Mouse (Mus musculus) liver, embryonic 12.5 days (tissue): ENCODE results near the gene Pgpep1l. TPM values are rescaled to one million over a fixed set of nuclear protein-coding genes. Genes with fewer than 3 reads are reported as not detected.
"Not testable (repeated sequence)": the region's sequence is repeated elsewhere in the genome, so short reads cannot be mapped to it uniquely, and the experiment has no call there.

Experiments used
- ATAC-seq: fragments of 200-750 bp; cut with Nextera tagmentation; 2 replicates; pipeline ENCODE4 v1.8.0; 2017; ENCODE audit warnings: moderate number of reproducible peaks, mild to moderate bottlenecking, moderate library complexity
- H3K27ac ChIP-seq: fragments of 300-500 bp; sonication (generic); 2 replicates; pipeline ENCODE4 v1.5.1; 2016; ENCODE audit warnings: mild to moderate bottlenecking
- H3K27me3 ChIP-seq: fragments of 300-500 bp; sonication (generic); replicated peaks from 2 replicates; pipeline ENCODE4 v1.6.1; 2016; ENCODE audit warnings: mild to moderate bottlenecking, moderate library complexity
- H3K36me3 ChIP-seq: fragments of 300-500 bp; sonication (generic); 2 replicates; pipeline ENCODE4 v1.6.1; 2016; ENCODE audit warnings: mild to moderate bottlenecking, moderate library complexity
- H3K4me1 ChIP-seq: fragments of 300-500 bp; sonication (generic); 2 replicates; pipeline ENCODE4 v1.6.1; 2016
- H3K4me2 ChIP-seq: fragments of 300-500 bp; sonication (generic); 2 replicates; pipeline ENCODE4 v1.6.1; 2016; ENCODE audit warnings: mild to moderate bottlenecking, moderate library complexity
- H3K4me3 ChIP-seq: fragments of 300-500 bp; sonication (generic); 2 replicates; pipeline ENCODE4 v1.5.1; 2016; ENCODE audit warnings: mild to moderate bottlenecking, moderate library complexity
- H3K9ac ChIP-seq: fragments of 300-500 bp; sonication (generic); 2 replicates; pipeline ENCODE4 v1.6.1; 2016; ENCODE audit warnings: mild to moderate bottlenecking, moderate library complexity
- H3K9me3 ChIP-seq: fragments of 300-500 bp; sonication (generic); replicated peaks from 2 replicates; pipeline ENCODE4 v1.6.1; 2016; ENCODE audit warnings: mild to moderate bottlenecking, moderate library complexity
- WGBS: fragments of 180-500 bp; shearing (Covaris S2); methylation state at CpG from one replicate; pipeline ENCODE4 v1.1.7; 2016; ENCODE audit not compliant: insufficient replicate concordance; 5-methylcytosine and 5-hydroxymethylcytosine counted together
- polyA plus RNA-seq: library from polyadenylated mRNA; unstranded; fragments of >200 nt; fragmentation: Nextera tagmentation; extraction: Ambion mirVana; gene quantifications from 2 replicates; pipeline ENCODE4 v1.2.1, GENCODE M21; 2016

Pgpep1l gene
- polyA plus RNA-seq, 1 experiment from 2014 or later: not detected

DNA sequence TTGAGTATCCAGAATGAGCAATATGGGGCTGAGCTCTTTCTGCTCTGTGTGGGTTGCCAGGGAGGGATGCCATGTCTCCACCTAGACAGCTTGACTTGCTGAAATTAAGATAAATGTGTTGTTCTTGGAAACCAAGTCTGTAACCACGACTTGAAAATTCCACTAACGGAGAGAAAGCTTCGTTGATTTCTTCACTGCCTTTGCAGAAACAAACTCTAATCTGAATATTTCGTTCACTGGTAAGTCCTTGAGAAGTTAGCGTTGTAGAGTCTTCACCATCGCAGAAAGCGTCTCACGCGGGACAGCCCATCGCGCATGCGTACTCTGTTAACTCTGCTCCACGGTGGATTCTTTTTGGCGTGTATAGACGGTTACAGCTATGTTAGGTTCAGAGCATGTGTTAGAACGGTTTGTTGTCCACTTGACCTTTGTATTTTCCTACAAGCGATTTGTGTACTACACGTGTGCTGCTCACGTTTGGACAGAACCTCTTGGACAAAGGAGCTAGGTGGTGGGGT, 16.4 kb upstream of the Pgpep1l start:
- Histone ChIP-seq H3K9ac (no peak overlapping the region), H3K36me3 (no peaks in the 10 kb centered on the region), H3K9me3 (no peaks in the 10 kb centered on the region), H3K27me3 (peaks cover 8% of the 10 kb centered on the region; the same call in 1 of the 2 replicates), H3K4me3 (no peak overlapping the region), H3K27ac (no peak overlapping the region), H3K4me1 (peaks cover 9% of the 10 kb centered on the region), H3K4me2 (no peak overlapping the region)
- ATAC-seq: no peak
- WGBS: 80% methylated on average over 19 of the region's 19 CpGs

GRCm38 (mm10) chr7:68279481-68279880, 15.4 kb upstream of the Pgpep1l start:
- Histone ChIP-seq H3K27ac (no peak overlapping the region), H3K4me3 (no peak overlapping the region), H3K4me2 (no peak overlapping the region), H3K4me1 (peaks cover 9% of the 10 kb centered on the region), H3K9ac (no peak overlapping the region), H3K36me3 (no peaks in the 10 kb centered on the region), H3K27me3 (peaks cover 8% of the 10 kb centered on the region), H3K9me3 (no peaks in the 10 kb centered on the region)
- no peak for ATAC-seq
- WGBS: 65% methylated on average over 7 of the region's 7 CpGs

GRCm38 (mm10) chr7:68278908-68279307, 14.9 kb upstream of the Pgpep1l start:
- H3K27me3 ChIP-seq: peaks cover 10% of the 10 kb centered on the region
- H3K9me3 ChIP-seq: no peaks in the 10 kb centered on the region
- H3K4me2 ChIP-seq: no peak overlapping the region
- H3K27ac ChIP-seq: no peak overlapping the region
- H3K36me3 ChIP-seq: no peaks in the 10 kb centered on the region
- H3K9ac ChIP-seq: no peak overlapping the region
- no peak overlapping the region for H3K4me3 ChIP-seq
- peaks cover 9% of the 10 kb centered on the region for H3K4me1 ChIP-seq
- ATAC-seq: no peak
- WGBS: 66% methylated on average over 6 of the region's 6 CpGs

GRCm38 (mm10) chr7:68278385-68278784, 14.4 kb upstream of the Pgpep1l start:
- no peaks in the 10 kb centered on the region for H3K9me3 ChIP-seq
- H3K36me3 ChIP-seq: no peaks in the 10 kb centered on the region
- H3K27me3 ChIP-seq: peaks cover 10% of the 10 kb centered on the region
- peaks cover 9% of the 10 kb centered on the region for H3K4me1 ChIP-seq
- no peak overlapping the region for H3K9ac ChIP-seq
- no peak for ATAC-seq
- no peak overlapping the region for H3K4me3 ChIP-seq
- H3K27ac ChIP-seq: no peak overlapping the region
- 85% methylated on average over 6 of the region's 6 CpGs for WGBS
- H3K4me2 ChIP-seq: no peak overlapping the region

- H3K4me2 ChIP-seq: no peak overlapping the region
- H3K9ac ChIP-seq: no peak overlapping the region
- no peaks in the 10 kb centered on the region for H3K36me3 ChIP-seq
- no peaks in the 10 kb centered on the region for H3K9me3 ChIP-seq
- WGBS: 66% methylated on average over 4 of the region's 4 CpGs
- H3K27ac ChIP-seq: no peak overlapping the region
- no peak for ATAC-seq
- H3K4me1 ChIP-seq: peaks cover 9% of the 10 kb centered on the region
- no peak overlapping the region for H3K4me3 ChIP-seq
- peaks cover 10% of the 10 kb centered on the region for H3K27me3 ChIP-seq
Observed at GRCm38 (mm10) chr7:68277897-68278270, 13.9 kb upstream of the Pgpep1l start.

DNA sequence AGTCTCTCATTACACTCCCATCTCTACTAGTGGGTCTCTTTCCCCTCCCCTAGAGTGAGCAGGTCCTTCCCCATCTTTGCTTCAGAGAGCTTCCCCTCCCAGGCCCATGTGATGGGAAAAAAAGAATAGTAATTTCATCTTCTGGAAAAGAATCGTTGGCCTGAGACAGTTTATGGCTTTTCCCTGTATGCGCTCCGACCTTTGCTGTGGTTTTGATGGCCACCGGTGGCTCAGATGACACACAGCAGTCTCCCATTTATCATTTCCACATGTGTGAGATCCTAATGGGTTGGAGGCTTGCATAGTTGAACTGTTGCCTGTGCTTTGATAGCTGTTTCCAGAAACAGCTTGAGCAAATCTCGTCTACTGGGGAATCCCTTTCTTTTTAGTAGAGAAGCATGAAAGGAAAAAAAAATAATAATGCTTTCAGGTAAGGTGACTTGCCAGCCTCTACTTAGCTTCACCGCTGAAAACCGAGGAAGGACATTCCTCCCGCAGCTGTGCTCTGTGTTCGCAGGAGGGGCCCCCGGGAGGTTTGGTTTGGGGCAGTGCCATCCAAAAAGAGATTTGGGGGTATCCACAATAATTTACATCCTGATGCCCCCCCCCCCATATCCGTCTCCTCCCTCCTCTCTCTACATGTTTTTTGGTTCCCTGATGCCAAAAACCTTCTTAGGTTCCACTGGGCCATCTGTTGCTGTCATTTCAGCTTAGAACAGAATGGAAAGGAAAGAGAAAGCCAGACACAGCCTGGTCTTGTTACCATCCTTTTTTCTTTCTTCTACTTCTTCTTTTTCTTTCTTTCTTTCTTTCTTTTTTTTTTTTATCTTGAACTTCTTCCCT, 13.2 kb upstream of the Pgpep1l start:
- Histone ChIP-seq H3K4me2 (no peak overlapping the region), H3K27me3 (peaks cover 10% of the 10 kb centered on the region), H3K4me1 (peaks cover 9% of the 10 kb centered on the region), H3K36me3 (no peaks in the 10 kb centered on the region), H3K9me3 (no peaks in the 10 kb centered on the region), H3K4me3 (no peak overlapping the region), H3K9ac (no peak overlapping the region), H3K27ac (no peak overlapping the region)
- no peak for ATAC-seq
- WGBS: 41% methylated on average over 11 of the region's 11 CpGs

DNA sequence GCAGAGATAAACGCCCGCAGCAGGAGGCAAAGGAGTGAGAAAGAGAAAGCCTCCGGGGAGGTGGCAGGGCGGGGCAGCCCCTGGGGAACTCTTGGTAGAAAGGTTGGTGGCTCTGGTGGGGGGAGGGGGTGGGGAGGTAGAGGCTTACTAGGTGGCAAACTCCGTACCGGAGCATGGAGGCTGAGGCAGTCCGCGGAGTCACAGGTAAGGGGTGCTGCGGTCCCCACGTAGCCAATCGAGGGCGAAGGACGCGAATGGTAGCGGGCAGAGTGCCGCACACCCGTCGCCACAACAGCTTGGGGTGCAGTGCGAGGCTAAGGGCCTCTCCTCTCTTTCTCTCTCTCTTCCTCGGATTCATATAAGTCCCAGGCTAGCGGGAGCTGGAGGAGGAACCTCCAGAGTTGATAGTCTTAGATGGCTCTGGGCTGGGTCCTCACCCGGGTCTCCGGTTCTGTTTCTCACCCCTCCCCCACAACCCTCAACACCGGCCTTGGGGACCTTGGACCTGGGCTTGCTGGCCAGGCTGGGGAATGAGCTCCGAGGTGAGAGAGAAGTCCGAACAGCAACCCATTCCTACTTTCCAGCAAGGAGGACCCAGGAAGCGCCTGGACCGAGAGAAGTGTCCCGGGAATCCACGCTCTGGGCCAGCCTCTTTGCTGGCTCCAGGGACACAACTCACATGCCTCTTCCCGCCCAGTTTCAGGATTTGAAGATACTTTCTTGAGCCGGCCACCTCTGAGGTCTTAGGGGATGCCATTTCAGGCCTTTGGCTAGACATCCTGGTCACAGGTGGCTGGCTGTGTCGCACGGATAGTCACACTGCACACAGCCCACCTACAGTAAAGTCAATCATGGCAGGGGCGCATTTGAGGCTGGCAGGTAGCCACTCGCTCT, 12.1 kb upstream of the Pgpep1l start:
- H3K9me3 ChIP-seq: no peaks in the 10 kb centered on the region
- H3K4me3 ChIP-seq: peak overlapping the region; percentile 54
- peaks cover 10% of the 10 kb centered on the region for H3K27me3 ChIP-seq
- WGBS: 10% methylated on average over 35 of the region's 36 CpGs
- ATAC-seq: peak; percentile 15; the same call in 1 of the 2 replicates
- no peak overlapping the region for H3K27ac ChIP-seq
- peaks cover 9% of the 10 kb centered on the region for H3K4me1 ChIP-seq
- no peaks in the 10 kb centered on the region for H3K36me3 ChIP-seq
- peak overlapping the region; percentile 83 for H3K4me2 ChIP-seq
- H3K9ac ChIP-seq: peak overlapping the region; percentile 32

DNA sequence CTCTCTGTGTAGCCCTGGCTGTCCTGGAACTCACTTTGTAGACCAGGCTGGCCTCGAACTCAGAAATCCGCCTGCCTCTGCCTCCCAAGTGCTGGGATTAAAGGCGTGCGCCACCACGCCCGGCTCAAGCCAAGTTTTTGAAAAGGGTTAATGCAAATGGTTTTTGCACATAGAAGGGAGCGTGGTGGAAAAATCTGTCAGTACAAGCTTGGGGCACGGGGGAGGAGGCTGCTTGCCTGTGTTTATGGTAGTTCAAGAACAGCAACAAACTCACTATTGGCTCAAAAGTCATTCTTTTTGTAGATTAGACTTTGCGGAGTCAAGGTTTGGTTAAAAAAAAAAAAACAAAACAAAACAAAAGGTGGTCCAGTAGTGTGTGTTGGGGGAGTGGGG, 11.4 kb upstream of the Pgpep1l start:
- H3K9me3 ChIP-seq, H3K36me3 ChIP-seq, ATAC-seq, H3K4me1 ChIP-seq, H3K9ac ChIP-seq, H3K27ac ChIP-seq: not testable (repeated sequence)
- 33% methylated on average over 9 of the region's 9 CpGs for WGBS
- Histone ChIP-seq H3K27me3 (peaks cover 10% of the 10 kb centered on the region), H3K4me3 (peak overlapping the region; percentile 54), H3K4me2 (peak overlapping the region; percentile 83)

DNA sequence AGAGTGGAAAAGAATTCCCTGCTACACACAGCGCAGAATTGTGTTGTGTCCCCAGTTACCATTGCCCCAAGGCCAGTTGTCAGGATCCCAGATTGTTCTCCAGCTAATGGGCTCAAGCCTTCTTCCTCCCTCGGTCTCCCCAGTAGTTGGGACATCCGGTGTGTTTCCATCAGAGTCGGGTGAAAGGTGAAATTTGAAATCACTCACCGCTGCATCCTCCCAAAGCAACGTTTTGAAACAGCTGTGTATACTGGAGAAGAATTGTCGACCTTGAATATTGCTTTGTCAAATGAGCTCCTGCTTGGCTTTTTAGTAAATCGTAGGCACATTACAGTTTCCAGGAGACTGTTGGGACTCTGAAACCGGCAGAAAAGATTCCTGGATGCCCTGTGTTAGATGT, 10.9 kb upstream of the Pgpep1l start:
- ATAC-seq: no peak
- no peaks in the 10 kb centered on the region for H3K9me3 ChIP-seq
- no peak overlapping the region for H3K9ac ChIP-seq
- no peak overlapping the region for H3K4me3 ChIP-seq
- no peak overlapping the region for H3K27ac ChIP-seq
- 58% methylated on average over 9 of the region's 9 CpGs for WGBS
- H3K4me1 ChIP-seq: peaks cover 9% of the 10 kb centered on the region
- H3K4me2 ChIP-seq: no peak overlapping the region
- peaks cover 10% of the 10 kb centered on the region for H3K27me3 ChIP-seq
- H3K36me3 ChIP-seq: no peaks in the 10 kb centered on the region

DNA sequence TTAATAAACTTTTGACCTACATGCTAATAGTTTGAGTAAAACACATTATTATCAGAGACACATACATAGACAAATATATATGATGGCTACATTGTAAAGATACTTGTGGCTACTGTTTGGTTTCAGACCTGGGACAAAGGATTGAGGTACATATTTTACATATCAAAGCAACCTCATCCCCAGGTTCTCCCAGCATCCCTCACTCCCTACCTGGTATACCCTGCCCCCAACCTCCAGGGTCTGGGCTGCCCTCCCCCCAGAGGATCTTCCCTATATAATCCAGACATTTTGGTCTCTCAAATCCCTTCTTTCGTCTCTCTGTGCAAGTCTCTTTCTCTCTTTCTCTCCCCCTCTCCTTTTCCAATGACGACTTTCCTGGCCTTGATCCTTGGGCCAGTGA, 10.2 kb upstream of the Pgpep1l start:
- Histone ChIP-seq H3K9me3 (no peaks in the 10 kb centered on the region), H3K4me1 (peaks cover 9% of the 10 kb centered on the region), H3K27ac (no peak overlapping the region), H3K27me3 (peaks cover 10% of the 10 kb centered on the region), H3K36me3 (no peaks in the 10 kb centered on the region), H3K4me3 (no peak overlapping the region), H3K9ac (no peak overlapping the region), H3K4me2 (no peak overlapping the region)
- 63% methylated on average over 2 of the region's 2 CpGs for WGBS
- no peak for ATAC-seq

DNA sequence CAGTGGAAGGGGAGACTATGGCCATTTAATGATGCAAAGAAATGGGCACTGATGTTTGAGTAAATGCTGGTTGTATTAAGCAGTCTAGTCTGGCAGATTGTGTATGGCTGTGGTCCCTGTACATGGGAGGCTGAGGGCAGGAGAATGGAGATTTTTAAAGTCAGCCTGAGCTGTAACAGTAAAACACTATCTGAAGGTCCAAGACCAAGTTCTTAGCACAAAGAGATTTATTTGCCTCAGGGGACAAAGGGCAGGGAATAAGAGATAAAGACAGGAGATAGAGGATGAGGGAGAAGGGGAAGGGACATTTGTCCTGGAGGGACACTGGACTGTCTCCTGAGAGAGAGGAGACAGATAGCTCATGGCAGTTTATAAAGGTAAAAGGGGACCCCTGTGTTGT, 9.5 kb upstream of the Pgpep1l start, which contains the start of gene Fam169b:
TSS of gene Fam169b (plus strand) at position 325 of the 400 bp plus-strand sequence.
- Histone ChIP-seq H3K27me3 (peaks cover 10% of the 10 kb centered on the region), H3K36me3 (no peaks in the 10 kb centered on the region), H3K9me3 (no peaks in the 10 kb centered on the region), H3K4me3 (no peak within 1 kb of the TSS), H3K4me1 (peaks cover 9% of the 10 kb centered on the region), H3K4me2 (no peak within 1 kb of the TSS), H3K27ac (no peak within 1 kb of the TSS), H3K9ac (no peak within 1 kb of the TSS)
- no peak for ATAC-seq

DNA sequence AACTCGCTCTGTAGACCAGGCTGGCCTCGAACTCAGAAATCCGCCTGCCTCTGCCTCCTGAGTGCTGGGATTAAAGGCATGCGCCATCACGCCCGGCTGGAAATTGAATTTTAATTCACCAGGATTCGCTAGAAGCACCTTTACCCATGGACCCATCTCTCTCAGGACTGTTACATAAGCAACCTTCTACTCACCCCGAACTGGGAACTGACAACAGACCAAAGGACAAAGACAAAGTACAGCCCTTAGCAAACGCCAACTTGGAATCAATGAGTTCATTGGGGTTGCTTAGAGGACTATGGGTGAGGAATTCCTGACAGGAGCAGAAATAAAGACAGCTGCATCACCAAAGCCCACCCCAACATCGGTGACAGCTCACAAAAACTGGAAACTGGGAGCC, 8.6 kb upstream of the Pgpep1l start:
- Histone ChIP-seq H3K4me3 (no peak overlapping the region), H3K9ac (no peak overlapping the region), H3K4me2 (no peak overlapping the region), H3K27ac (no peak overlapping the region), H3K27me3 (peaks cover 10% of the 10 kb centered on the region), H3K4me1 (peaks cover 9% of the 10 kb centered on the region), H3K36me3 (no peaks in the 10 kb centered on the region), H3K9me3 (no peaks in the 10 kb centered on the region)
- no peak for ATAC-seq
- 64% methylated on average over 10 of the region's 10 CpGs for WGBS
